Mouse (Mus musculus): ENCODE results near the gene Olfr535. TPM values are rescaled to one million over a fixed set of nuclear protein-coding genes. Genes with fewer than 3 reads are reported as not detected.
"Not testable (repeated sequence)": the region's sequence is repeated elsewhere in the genome, so short reads cannot be mapped to it uniquely, and the experiment has no call there.

Olfr535 gene
- polyA plus RNA-seq (2014; fragmentation: Nextera tagmentation; extraction: Ambion mirVana) = not detected in 2 replicates

- no peak within 1 kb of the TSS for H3K4me3 ChIP-seq (ENCODE audit: low read length)
- H3K36me3 ChIP-seq (ENCODE audit: control insufficient read depth, insufficient read depth, low read length) = no peaks in the 10 kb centered on the region
- no peak within 1 kb of the TSS for H3K4me2 ChIP-seq (replicated peaks; ENCODE audit: low read depth, low read length)
- ATAC-seq (ENCODE audit: low FRiP score, low TSS enrichment) = no peak
- H3K27me3 ChIP-seq (ENCODE audit: control insufficient read depth, insufficient read depth, low read length) = no peaks in the 10 kb centered on the region
- 77% methylated on average over 1 of the region's 1 CpGs for WGBS
- no peak within 1 kb of the TSS for H3K27ac ChIP-seq (ENCODE audit: low read depth, low read length)
- H3K4me1 ChIP-seq (ENCODE audit: control insufficient read depth, insufficient read depth, low read length) = no peaks in the 10 kb centered on the region
- no peak within 1 kb of the TSS for H3K9ac ChIP-seq (ENCODE audit: low read depth, low read length)
- no peaks in the 10 kb centered on the region for H3K9me3 ChIP-seq (ENCODE audit: control insufficient read depth, low read length)
Observed at GRCm38 (mm10) chr7:140483916-140484315, at the start of gene Olfr535. Gene Olfr535 (plus strand): TSS chr7:140484216.

- H3K9me3 ChIP-seq (ENCODE audit: control insufficient read depth, low read length) = no peaks in the 10 kb centered on the region
- H3K27me3 ChIP-seq (ENCODE audit: control insufficient read depth, insufficient read depth, low read length) = no peaks in the 10 kb centered on the region
- H3K9ac ChIP-seq (ENCODE audit: low read depth, low read length) = no peak overlapping the region
- ATAC-seq (ENCODE audit: low FRiP score, low TSS enrichment) = no peak
- H3K4me2 ChIP-seq (replicated peaks; ENCODE audit: low read depth, low read length) = no peak overlapping the region
- no peaks in the 10 kb centered on the region for H3K4me1 ChIP-seq (ENCODE audit: control insufficient read depth, insufficient read depth, low read length)
- H3K36me3 ChIP-seq (ENCODE audit: control insufficient read depth, insufficient read depth, low read length) = no peaks in the 10 kb centered on the region
- H3K27ac ChIP-seq (ENCODE audit: low read depth, low read length) = no peak overlapping the region
- H3K4me3 ChIP-seq (ENCODE audit: low read length) = no peak overlapping the region
- WGBS = 87% methylated on average over 1 of the region's 1 CpGs
Observed at GRCm38 (mm10) chr7:140443141-140443540, 40.9 kb upstream of the Olfr535 start.

GRCm38 (mm10) chr7:140463070-140463469, 20.9 kb upstream of the Olfr535 start, which contains the start of gene Olfr533:
Gene Olfr533 (plus strand): TSS chr7:140463370.
- H3K9ac ChIP-seq (ENCODE audit: low read depth, low read length); H3K27ac ChIP-seq (ENCODE audit: low read depth, low read length); ATAC-seq (ENCODE audit: low FRiP score, low TSS enrichment); H3K4me3 ChIP-seq (ENCODE audit: low read length); H3K4me1 ChIP-seq (ENCODE audit: control insufficient read depth, insufficient read depth, low read length); H3K36me3 ChIP-seq (ENCODE audit: control insufficient read depth, insufficient read depth, low read length); H3K9me3 ChIP-seq (ENCODE audit: control insufficient read depth, low read length); H3K27me3 ChIP-seq (ENCODE audit: control insufficient read depth, insufficient read depth, low read length); H3K4me2 ChIP-seq (replicated peaks; ENCODE audit: low read depth, low read length): not testable (repeated sequence)
- WGBS = no CpG with 5 or more reads among the region's 1 CpGs

GRCm38 (mm10) chr7:140477886-140478285, 6.1 kb upstream of the Olfr535 start:
- no peak for ATAC-seq (ENCODE audit: low FRiP score, low TSS enrichment)
- no peaks in the 10 kb centered on the region for H3K4me1 ChIP-seq (ENCODE audit: control insufficient read depth, insufficient read depth, low read length)
- H3K27ac ChIP-seq (ENCODE audit: low read depth, low read length) = no peak overlapping the region
- WGBS = 70% methylated on average over 1 of the region's 1 CpGs
- no peaks in the 10 kb centered on the region for H3K36me3 ChIP-seq (ENCODE audit: control insufficient read depth, insufficient read depth, low read length)
- H3K4me2 ChIP-seq (replicated peaks; ENCODE audit: low read depth, low read length) = no peak overlapping the region
- peaks cover 6% of the 10 kb centered on the region; the same call in 1 of the 2 replicates for H3K9me3 ChIP-seq (ENCODE audit: control insufficient read depth, low read length)
- H3K27me3 ChIP-seq (ENCODE audit: control insufficient read depth, insufficient read depth, low read length) = no peaks in the 10 kb centered on the region
- H3K4me3 ChIP-seq (ENCODE audit: low read length) = no peak overlapping the region
- no peak overlapping the region for H3K9ac ChIP-seq (ENCODE audit: low read depth, low read length)

DNA sequence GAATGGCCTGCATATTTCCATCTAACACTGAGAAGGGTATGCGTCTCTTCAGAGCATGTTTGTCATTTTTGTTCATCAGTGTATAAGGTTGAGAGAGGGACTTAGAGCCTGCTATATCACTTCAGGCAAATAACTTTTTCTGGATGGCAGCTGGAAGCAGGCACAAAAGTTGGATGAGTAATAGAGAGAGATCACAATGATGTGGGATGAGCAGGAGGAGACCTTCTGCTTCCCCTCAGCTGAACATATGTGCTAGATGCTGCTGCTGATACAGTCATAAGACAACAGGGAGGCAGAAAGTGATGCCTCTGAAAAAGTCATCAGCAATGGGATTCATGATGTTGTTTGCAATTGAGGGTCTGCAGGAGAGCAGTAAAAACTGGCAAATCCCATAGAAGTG, 5.3 kb upstream of the Olfr535 start:
- no peaks in the 10 kb centered on the region for H3K4me1 ChIP-seq (ENCODE audit: control insufficient read depth, insufficient read depth, low read length)
- no peak overlapping the region for H3K4me3 ChIP-seq (ENCODE audit: low read length)
- H3K9ac ChIP-seq (ENCODE audit: low read depth, low read length) = no peak overlapping the region
- H3K4me2 ChIP-seq (replicated peaks; ENCODE audit: low read depth, low read length) = no peak overlapping the region
- H3K27me3 ChIP-seq (ENCODE audit: control insufficient read depth, insufficient read depth, low read length) = no peaks in the 10 kb centered on the region
- no peak overlapping the region for H3K27ac ChIP-seq (ENCODE audit: low read depth, low read length)
- 95% methylated on average over 1 of the region's 1 CpGs for WGBS
- H3K36me3 ChIP-seq (ENCODE audit: control insufficient read depth, insufficient read depth, low read length) = no peaks in the 10 kb centered on the region
- no peak for ATAC-seq (ENCODE audit: low FRiP score, low TSS enrichment)
- H3K9me3 ChIP-seq (ENCODE audit: control insufficient read depth, low read length) = peaks cover 6% of the 10 kb centered on the region; the same call in 1 of the 2 replicates

GRCm38 (mm10) chr7:140488981-140489380, 5.0 kb downstream of the Olfr535 start:
- Histone ChIP-seq H3K4me2 (replicated peaks; ENCODE audit: low read depth, low read length) (no peak overlapping the region), H3K9ac (ENCODE audit: low read depth, low read length) (no peak overlapping the region)
- 94% methylated on average over 1 of the region's 1 CpGs for WGBS

GRCm38 (mm10) chr7:140494231-140494630, 10.2 kb downstream of the Olfr535 start:
- no peak overlapping the region for H3K4me2 ChIP-seq (replicated peaks; ENCODE audit: low read depth, low read length)
- H3K9ac ChIP-seq (ENCODE audit: low read depth, low read length) = no peak overlapping the region
- no peaks in the 10 kb centered on the region for H3K36me3 ChIP-seq (ENCODE audit: control insufficient read depth, insufficient read depth, low read length)
- H3K27me3 ChIP-seq (ENCODE audit: control insufficient read depth, insufficient read depth, low read length) = no peaks in the 10 kb centered on the region
- no peak overlapping the region for H3K27ac ChIP-seq (ENCODE audit: low read depth, low read length)
- no peaks in the 10 kb centered on the region for H3K4me1 ChIP-seq (ENCODE audit: control insufficient read depth, insufficient read depth, low read length)
- no peak overlapping the region for H3K4me3 ChIP-seq (ENCODE audit: low read length)
- 12% methylated on average over 2 of the region's 2 CpGs for WGBS
- H3K9me3 ChIP-seq (ENCODE audit: control insufficient read depth, low read length) = no peaks in the 10 kb centered on the region
- no peak for ATAC-seq (ENCODE audit: low FRiP score, low TSS enrichment)

More at GRCm38 (mm10) chr7:140488981-140489380, 5.0 kb downstream of the Olfr535 start:
- Histone ChIP-seq H3K36me3 (ENCODE audit: control insufficient read depth, insufficient read depth, low read length) (no peaks in the 10 kb centered on the region), H3K27me3 (ENCODE audit: control insufficient read depth, insufficient read depth, low read length) (no peaks in the 10 kb centered on the region), H3K4me1 (ENCODE audit: control insufficient read depth, insufficient read depth, low read length) (no peaks in the 10 kb centered on the region), H3K27ac (ENCODE audit: low read depth, low read length) (no peak overlapping the region), H3K9me3 (ENCODE audit: control insufficient read depth, low read length) (no peaks in the 10 kb centered on the region), H3K4me3 (ENCODE audit: low read length) (no peak overlapping the region)
- no peak for ATAC-seq (ENCODE audit: low FRiP score, low TSS enrichment)

DNA sequence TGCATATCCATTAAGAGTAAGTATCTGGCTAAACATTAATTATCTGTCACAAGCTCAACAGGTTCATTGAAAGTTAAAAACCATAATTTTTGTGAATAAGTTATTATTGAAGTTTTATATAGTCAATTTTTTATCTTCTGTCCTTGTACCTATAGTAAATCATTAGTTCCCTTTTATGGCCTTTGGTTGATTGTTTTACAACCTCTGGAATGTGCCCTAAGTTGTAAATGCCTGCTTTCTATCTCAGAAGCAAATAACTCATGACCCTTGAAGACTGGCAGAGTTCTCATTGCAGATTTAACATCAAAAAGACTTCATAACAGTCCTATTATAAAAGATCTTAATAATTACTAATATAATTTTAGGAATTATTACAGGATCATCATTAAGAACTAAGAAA, 10.7 kb downstream of the Olfr535 start:
- Histone ChIP-seq H3K27ac (ENCODE audit: low read depth, low read length) (no peak overlapping the region), H3K27me3 (ENCODE audit: control insufficient read depth, insufficient read depth, low read length) (no peaks in the 10 kb centered on the region), H3K9ac (ENCODE audit: low read depth, low read length) (no peak overlapping the region), H3K4me2 (replicated peaks; ENCODE audit: low read depth, low read length) (no peak overlapping the region), H3K4me1 (ENCODE audit: control insufficient read depth, insufficient read depth, low read length) (no peaks in the 10 kb centered on the region), H3K36me3 (ENCODE audit: control insufficient read depth, insufficient read depth, low read length) (no peaks in the 10 kb centered on the region), H3K4me3 (ENCODE audit: low read length) (no peak overlapping the region), H3K9me3 (ENCODE audit: control insufficient read depth, low read length) (no peaks in the 10 kb centered on the region)
- no peak for ATAC-seq (ENCODE audit: low FRiP score, low TSS enrichment)

DNA sequence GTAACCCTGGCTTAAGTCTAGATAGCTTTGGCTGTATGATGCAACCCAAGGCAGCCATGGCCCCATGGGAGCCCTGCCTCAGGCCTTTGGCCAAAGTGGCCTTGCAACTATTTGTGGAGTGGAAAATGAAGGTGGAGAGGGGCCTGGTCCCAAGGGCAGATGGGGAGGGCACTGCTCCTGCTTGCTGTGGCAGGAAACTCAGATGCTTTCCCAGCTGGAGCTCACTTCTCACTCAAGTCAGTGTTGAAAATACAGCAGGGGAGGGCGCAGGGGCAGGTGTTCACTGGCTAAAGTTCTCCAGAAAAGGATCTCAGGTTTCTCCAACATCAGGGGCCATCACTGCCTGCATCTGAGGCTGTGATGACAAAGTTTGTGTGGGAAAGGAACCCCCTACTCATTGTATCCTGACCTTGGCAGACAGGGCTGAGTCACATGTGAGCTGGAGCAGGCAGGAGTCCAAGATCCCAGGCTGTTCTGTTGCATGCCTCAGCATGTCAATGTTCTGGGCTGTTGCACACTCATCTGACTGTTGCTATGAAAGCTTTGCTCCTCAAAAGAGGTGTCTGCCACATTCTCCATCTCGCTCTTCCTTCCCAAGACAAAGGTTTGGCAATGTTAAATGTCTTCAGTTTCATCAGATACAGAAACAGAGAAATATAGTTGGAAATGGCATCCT, 23.5 kb downstream of the Olfr535 start, which contains the start of gene Olfr536:
TSS of gene Olfr536 (minus strand) at position 51 of the 676 bp plus-strand sequence.
- WGBS = 78% methylated on average over 1 of the region's 2 CpGs
- H3K4me3 ChIP-seq (ENCODE audit: low read length); H3K27ac ChIP-seq (ENCODE audit: low read depth, low read length); H3K27me3 ChIP-seq (ENCODE audit: control insufficient read depth, insufficient read depth, low read length); H3K9ac ChIP-seq (ENCODE audit: low read depth, low read length); H3K4me2 ChIP-seq (replicated peaks; ENCODE audit: low read depth, low read length); H3K36me3 ChIP-seq (ENCODE audit: control insufficient read depth, insufficient read depth, low read length); ATAC-seq (ENCODE audit: low FRiP score, low TSS enrichment); H3K9me3 ChIP-seq (ENCODE audit: control insufficient read depth, low read length); H3K4me1 ChIP-seq (ENCODE audit: control insufficient read depth, insufficient read depth, low read length): not testable (repeated sequence)
